Mouse (Mus musculus): ENCODE data around the gene Grcc10.

DNA sequence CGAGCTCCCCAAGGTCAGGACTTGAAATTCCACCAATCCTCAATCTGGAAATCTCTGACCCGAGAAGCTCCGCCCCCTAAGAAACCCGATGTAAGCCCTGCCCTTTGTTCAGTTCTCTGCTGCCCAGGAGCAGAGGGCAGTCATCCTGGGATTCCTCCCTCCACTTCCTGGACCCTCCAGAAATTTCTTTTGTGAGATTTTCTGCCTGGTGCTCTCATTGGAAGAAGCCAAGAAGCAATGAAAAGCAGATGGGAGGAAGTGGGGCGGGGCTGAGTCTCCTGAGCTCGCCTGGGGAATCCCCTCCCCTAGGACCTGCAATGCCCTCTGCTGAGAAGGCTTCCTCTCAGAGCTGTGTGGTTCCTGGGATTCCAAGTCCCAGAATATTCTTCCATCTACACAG, 41.3 kb upstream of the Grcc10 start:
- TF ChIP-seq CTCF (IDR thresholded peaks at IDR 0.05; ENCODE audit: extremely low read depth, insufficient read length, insufficient replicate concordance, low read depth, low read length) (no peak), POLR2A (IDR thresholded peaks at IDR 0.05; ENCODE audit: low read depth, low read length) (no peak)
